Mouse (Mus musculus): ENCODE results near the gene Iqgap2.

DNA sequence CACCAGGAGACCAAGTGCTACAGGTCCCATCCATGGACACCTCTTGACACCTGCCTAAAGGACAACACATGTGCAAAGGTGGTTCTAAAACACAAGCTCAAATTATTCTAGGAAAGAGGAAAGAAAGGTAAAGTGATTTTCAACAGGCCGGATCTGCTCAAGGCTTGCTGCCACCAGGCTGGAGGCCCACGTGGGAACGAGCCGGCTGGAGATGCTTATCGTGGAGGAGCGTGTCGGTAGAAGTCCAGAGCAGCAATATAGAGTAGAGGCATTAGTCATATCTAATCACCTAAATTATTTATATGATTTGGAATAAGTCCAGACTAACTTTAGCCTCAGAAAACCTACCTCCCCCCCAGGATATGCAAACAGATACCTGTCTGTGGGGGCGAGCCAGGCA, 112.5 kb downstream of the Iqgap2 start:
- no peak for TF ChIP-seq CTCF (IDR thresholded peaks at IDR 0.05; ENCODE audit: extremely low read depth, insufficient read length, insufficient replicate concordance, low read depth, low read length)
- no peak for TF ChIP-seq POLR2A (IDR thresholded peaks at IDR 0.05; ENCODE audit: low read depth, low read length)
